Mouse (Mus musculus): ENCODE results near the gene Rgma. TPM values are rescaled to one million over a fixed set of nuclear protein-coding genes. Genes with fewer than 3 reads are reported as not detected.
A peak's percentile ranks its signal among the peaks of the same experiment; 100 is the strongest.

Rgma gene
- total RNA-seq, 2 experiments from 2014 or later, result 34.5 to 51.1 TPM

GRCm38 (mm10) chr7:73400051-73400916 is 25.0 kb downstream of the Rgma start:
- DNase-seq, result no peak

DNA sequence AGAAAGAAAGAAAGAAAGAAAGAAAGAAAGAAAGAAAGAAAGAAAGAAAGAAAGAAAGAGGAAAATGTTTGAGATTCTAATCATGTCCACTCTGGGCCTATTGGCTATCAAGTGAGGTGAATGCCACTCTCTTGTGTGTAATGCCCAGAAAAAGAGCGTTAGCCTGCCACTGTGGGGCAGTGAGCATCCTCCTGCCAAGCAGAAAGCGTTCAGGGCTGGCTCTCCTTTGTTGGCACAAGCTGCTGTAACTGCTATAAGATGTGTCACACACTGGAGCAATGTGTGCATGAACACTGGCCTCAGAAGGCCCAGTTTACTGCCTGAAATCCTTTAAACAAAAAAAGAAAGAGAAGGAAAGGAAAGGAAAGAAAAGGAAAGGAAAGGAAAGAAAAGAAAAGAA is 26.8 kb downstream of the Rgma start:
- no peak for DNase-seq

DNA sequence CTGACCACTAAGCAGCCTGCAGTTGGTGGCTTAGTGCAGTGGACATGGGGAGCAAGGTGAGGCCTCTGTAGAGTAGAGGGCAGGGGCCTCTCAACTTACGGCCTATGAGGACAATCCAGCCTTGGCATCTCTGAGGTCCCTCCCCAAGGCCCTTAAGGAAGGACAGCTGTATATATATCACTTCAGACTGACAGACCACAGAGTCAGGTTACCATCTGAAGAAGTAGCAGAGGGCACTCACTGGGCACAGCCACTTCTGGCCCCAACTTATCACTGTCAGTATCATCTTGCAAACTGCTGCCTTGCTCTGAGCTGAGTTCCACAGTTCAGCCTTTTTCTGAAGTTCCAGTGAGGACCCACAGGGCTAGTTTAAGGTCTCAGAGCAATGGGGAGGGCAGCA is 27.4 kb downstream of the Rgma start:
- no peak for DNase-seq

- DNase-seq, result no peak
Observed at GRCm38 (mm10) chr7:73403538-73403937, 28.2 kb downstream of the Rgma start.

- DNase-seq, result no peak
Observed at GRCm38 (mm10) chr7:73405550-73405949, 30.2 kb downstream of the Rgma start.

- DNase-seq, result no peak
Observed at GRCm38 (mm10) chr7:73411523-73411922, 36.2 kb downstream of the Rgma start.

GRCm38 (mm10) chr7:73411986-73412385 is 36.7 kb downstream of the Rgma start:
- DNase-seq, result no peak

GRCm38 (mm10) chr7:73412419-73412818 is 37.1 kb downstream of the Rgma start:
- DNase-seq, result no peak

DNA sequence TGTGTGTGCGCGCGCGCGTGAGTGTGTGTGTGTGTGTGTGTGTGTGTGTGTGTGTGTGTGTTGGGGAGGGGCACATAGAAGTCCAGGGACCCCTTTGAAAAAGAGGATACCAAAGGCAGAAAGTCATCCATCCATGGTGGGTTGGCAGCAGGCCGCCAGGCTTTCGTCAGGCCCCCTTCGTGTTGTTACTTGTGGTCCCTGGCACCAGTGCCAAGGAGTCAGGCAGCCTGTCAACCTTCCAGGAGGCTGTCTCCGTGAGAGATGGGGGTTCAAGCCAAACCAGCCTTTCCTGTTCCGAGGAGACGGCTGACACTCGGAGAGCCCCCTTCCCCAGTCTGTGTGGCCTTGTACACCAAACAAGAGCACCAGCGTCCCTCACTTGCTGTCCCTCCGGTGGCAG is 38.9 kb downstream of the Rgma start:
- no peak for DNase-seq

DNA sequence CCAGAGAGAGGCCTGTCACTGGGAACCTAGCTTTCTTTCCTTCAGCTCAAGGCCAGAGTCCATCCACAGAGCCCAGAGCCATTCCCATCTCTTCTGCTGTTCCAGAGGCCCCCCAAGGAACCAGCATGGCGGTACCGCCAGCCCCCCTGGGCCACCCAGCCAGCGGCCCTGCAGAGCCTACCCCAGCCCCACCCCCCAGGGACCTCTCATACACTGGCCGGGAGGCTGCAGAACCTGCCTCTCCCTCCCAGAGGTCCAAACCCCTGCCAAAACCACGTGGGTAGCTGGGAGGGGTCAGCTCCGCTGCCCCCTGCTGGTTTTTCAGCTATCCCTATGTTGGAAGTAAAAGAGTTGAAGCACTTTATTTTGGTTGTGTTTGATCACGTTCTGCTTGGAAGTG is 44.1 kb downstream of the Rgma start:
- DNase-seq, result no peak

GRCm38 (mm10) chr7:73420827-73421226 is 45.5 kb downstream of the Rgma start:
- DNase-seq, result no peak

- no peak for DNase-seq
Observed at GRCm38 (mm10) chr7:73421278-73422015, 46.1 kb downstream of the Rgma start.

- peak; percentile 77 to 88 for DNase-seq
Observed at GRCm38 (mm10) chr7:73422223-73423113, 47.2 kb downstream of the Rgma start.

DNA sequence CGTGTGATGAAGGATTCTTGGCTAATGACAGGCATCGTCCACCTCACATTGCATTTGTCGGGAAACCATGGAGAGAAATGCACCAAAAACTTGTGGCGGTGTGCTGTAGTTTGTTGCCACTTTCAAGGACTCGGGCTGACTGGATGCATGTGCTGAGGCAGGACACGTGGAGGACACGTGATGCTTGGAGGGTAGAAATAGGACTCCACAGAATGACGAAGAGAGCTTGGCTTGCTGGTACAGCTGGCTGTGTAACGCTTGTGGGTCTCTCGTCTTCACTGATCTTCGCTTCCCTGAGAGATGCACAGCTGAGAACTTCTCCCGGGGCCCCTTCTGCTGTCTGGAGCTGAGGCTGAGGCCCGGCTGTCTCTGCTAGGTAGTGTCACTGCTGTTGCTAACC is 47.9 kb downstream of the Rgma start:
- DNase-seq, result no peak

DNA sequence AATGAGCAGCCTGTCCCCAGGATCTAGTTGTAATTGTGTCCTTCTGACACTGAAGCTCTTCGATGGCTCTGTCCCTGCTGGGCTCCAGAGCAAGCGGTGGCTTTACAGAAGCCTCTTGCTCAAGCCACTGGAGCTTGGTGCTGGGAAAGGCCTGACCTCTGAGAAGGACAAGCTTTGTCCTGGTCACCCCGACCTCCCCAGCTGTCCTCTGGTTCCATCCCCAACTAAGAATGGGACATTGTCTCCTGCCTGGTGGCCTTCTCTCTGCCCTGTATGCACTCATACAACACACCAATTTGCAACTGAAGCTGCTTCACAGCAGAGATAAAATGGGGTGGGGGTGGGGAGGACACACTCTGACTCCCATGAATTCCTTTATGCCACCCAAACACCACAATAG is 48.9 kb downstream of the Rgma start:
- no peak for DNase-seq

DNA sequence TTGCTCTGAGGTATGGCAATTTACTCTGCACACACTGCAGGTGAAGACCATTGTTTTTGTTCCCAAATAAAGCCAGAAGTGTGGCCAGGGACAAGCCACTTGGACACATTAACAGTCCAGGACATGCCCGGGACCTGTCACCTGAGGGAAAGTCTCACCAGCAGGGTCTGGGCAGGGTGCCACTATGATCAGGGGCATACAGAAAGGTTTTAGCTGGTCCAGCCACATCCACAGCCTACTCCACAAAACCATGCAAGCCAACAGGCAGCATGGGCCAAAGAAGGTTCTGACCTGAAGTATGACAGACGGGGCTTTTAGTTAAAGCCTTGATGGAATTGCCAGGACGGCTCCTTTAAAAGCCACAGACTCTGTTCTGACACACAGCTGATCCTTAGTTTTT is 49.4 kb downstream of the Rgma start:
- peak; percentile 59 to 70 for DNase-seq

DNA sequence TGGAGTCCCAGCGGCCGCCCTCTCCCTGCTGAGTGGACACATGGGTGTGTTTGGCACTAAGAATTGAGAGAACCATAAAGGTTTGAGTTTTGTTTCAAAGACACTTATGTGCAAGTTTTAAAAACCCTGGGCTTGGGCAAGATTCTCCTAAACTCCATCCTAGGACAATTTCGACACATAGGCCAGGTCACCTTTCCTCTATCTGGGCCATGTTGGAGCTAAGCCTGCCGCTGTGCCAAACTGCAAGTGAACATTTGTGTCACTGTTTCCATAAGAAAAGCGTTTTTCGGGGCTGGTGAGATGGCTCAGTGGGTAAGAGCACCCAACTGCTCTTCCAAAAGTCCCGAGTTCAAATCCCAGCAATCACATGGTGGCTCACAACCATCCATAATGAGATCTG is 50.1 kb downstream of the Rgma start:
- DNase-seq, result no peak

DNA sequence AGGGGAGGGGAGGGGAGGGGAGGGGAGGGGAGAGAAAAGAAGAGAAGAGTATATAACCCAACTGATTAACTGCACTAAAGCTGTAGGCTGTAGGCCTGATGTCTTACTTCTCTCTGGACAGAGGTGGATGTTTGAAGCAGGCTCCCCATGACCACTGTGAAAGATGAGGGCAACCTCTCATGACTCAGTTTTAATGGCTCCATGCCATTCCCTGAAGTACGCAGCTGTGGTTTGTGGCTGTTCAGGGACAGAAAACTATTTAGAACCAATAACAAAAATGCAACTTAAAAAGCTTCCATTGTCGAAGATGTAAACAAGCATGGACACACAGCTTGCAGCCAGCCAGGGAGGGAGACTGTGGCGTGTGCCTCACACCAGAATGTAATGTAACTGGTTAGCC is 50.9 kb downstream of the Rgma start:
- DNase-seq, result no peak

- DNase-seq, result no peak
Observed at GRCm38 (mm10) chr7:73426752-73427386, 51.6 kb downstream of the Rgma start.

- no peak for DNase-seq
Observed at GRCm38 (mm10) chr7:73427794-73428193, 52.5 kb downstream of the Rgma start.

- DNase-seq, result no peak
Observed at GRCm38 (mm10) chr7:73428525-73428924, 53.2 kb downstream of the Rgma start.

All from heart, adult 18-20 months (tissue).